ENCODE assay signal across 8 mouse cellular contexts in genomic region chr5:9000006-9000405, GRCm38 (mm10). TPM values are rescaled to one million over a fixed set of nuclear protein-coding genes. Genes with fewer than 3 reads are reported as not detected.
A peak's percentile ranks its signal among the peaks of the same experiment; 100 is the strongest.
DNase-seq lines count a peak whose midpoint lies in the region; ATAC-seq and TF ChIP-seq lines count a peak whose summit lies in the region.
"Not testable (repeated sequence)": the region's sequence is repeated elsewhere in the genome, so short reads cannot be mapped to it uniquely, and the experiment has no call there.

No protein-coding gene starts in this region.

- not testable (repeated sequence) for ATAC-seq in intestine, postnatal 0 days; kidney, embryonic 15.5 days (replicated peaks; ENCODE audit: low FRiP score); kidney, postnatal 0 days (replicated peaks; ENCODE audit: low FRiP score, low read depth); liver, embryonic 15.5 days (ENCODE audit: insufficient read depth); liver, postnatal 0 days

- H3K9me3 ChIP-seq in intestine, postnatal 0 days (ENCODE audit: control insufficient read depth); kidney, embryonic 15.5 days (replicated peaks); kidney, postnatal 0 days (replicated peaks; ENCODE audit: low read length); liver, embryonic 15.5 days (replicated peaks); liver, postnatal 0 days (ENCODE audit: low read length): not testable (repeated sequence)

- 27% methylated on average over 7 of the region's 7 CpGs for WGBS in intestine, postnatal 0 days
- WGBS in kidney, adult 2 months = 33% methylated on average over 7 of the region's 7 CpGs
- WGBS in kidney, embryonic 15.5 days = 42% methylated on average over 7 of the region's 7 CpGs
- WGBS in kidney, postnatal 0 days = 39% methylated on average over 7 of the region's 7 CpGs
- 19% methylated on average over 7 of the region's 7 CpGs for WGBS in liver, adult 2 months
- WGBS in liver, embryonic 15.5 days (ENCODE audit: insufficient replicate concordance) = 57% methylated on average over 7 of the region's 7 CpGs
- WGBS in liver, postnatal 0 days (ENCODE audit: insufficient replicate concordance) = 59% methylated on average over 7 of the region's 7 CpGs

- H3K4me3 ChIP-seq in intestine, postnatal 0 days (ENCODE audit: low read depth, low read length); kidney, adult 2 months (ENCODE audit: insufficient read depth, low read depth, low read length); kidney, embryonic 15.5 days (replicated peaks); kidney, postnatal 0 days (replicated peaks; ENCODE audit: low read depth, low read length); liver, adult 2 months (ENCODE audit: insufficient read depth, low read depth, low read length); liver, embryonic 15.5 days (replicated peaks); liver, postnatal 0 days (ENCODE audit: low read depth, low read length): not testable (repeated sequence)

- not testable (repeated sequence) for TF ChIP-seq POLR2A in kidney, adult 2 months (IDR thresholded peaks at IDR 0.05; ENCODE audit: low read depth, low read length); liver, adult 2 months (IDR thresholded peaks at IDR 0.05; ENCODE audit: extremely low read depth, insufficient read depth, low read length)

- H3K27me3 ChIP-seq in intestine, postnatal 0 days (replicated peaks; ENCODE audit: control insufficient read depth, insufficient read depth, low read length); kidney, adult 2 months (replicated peaks; ENCODE audit: control insufficient read depth, insufficient read depth, low read length); kidney, embryonic 15.5 days; kidney, postnatal 0 days (ENCODE audit: insufficient read depth, low read length); liver, adult 2 months (ENCODE audit: control insufficient read depth, insufficient read depth, low read length); liver, embryonic 15.5 days; liver, postnatal 0 days (ENCODE audit: insufficient read depth, low read length): not testable (repeated sequence)

- not testable (repeated sequence) for H3K9ac ChIP-seq in intestine, postnatal 0 days (ENCODE audit: low read depth, low read length); kidney, embryonic 15.5 days; kidney, postnatal 0 days (ENCODE audit: low read depth, low read length); liver, embryonic 15.5 days; liver, postnatal 0 days (replicated peaks)
- H3K9ac ChIP-seq in liver, adult 2 months (ENCODE audit: low read depth, low read length) = peak overlapping the region; percentile 38

- TF ChIP-seq CTCF in intestine, postnatal 0 days (IDR thresholded peaks at IDR 0.05; ENCODE audit: low read depth); kidney, adult 2 months (conservative IDR thresholded peaks at IDR 0.05; ENCODE audit: insufficient read depth, insufficient read length, low read depth, low read length); kidney, postnatal 0 days (IDR thresholded peaks at IDR 0.05; ENCODE audit: low read depth); liver, adult 2 months (IDR thresholded peaks at IDR 0.05; ENCODE audit: low read depth, low read length); liver, postnatal 0 days (IDR thresholded peaks at IDR 0.05; ENCODE audit: low read depth): not testable (repeated sequence)

- not testable (repeated sequence) for H3K36me3 ChIP-seq in intestine, postnatal 0 days (ENCODE audit: control insufficient read depth, insufficient read depth); kidney, adult 2 months (ENCODE audit: control insufficient read depth, insufficient read depth, low read length); kidney, embryonic 15.5 days; kidney, postnatal 0 days (ENCODE audit: insufficient read depth, low read length); liver, adult 2 months (ENCODE audit: control insufficient read depth, insufficient read depth, low read length); liver, embryonic 15.5 days (replicated peaks); liver, postnatal 0 days (replicated peaks; ENCODE audit: insufficient read depth, low read length)

- TF ChIP-seq EP300 in liver, postnatal 0 days (IDR thresholded peaks at IDR 0.05; ENCODE audit: low read depth) = not testable (repeated sequence)

- peak overlapping the region; percentile 42 for H3K27ac ChIP-seq in intestine, postnatal 0 days (ENCODE audit: low read depth, low read length)
- H3K27ac ChIP-seq in kidney, adult 2 months (ENCODE audit: insufficient read depth, low read depth, low read length) = peak overlapping the region; percentile 85
- H3K27ac ChIP-seq in kidney, embryonic 15.5 days = 0 out of 2 replicates have a peak overlapping the region, but pooled peaks have one; percentile 37
- H3K27ac ChIP-seq in kidney, postnatal 0 days = 0 out of 2 replicates have a peak overlapping the region, but pooled peaks have one; percentile 16
- H3K27ac ChIP-seq in liver, adult 2 months (replicated peaks; ENCODE audit: insufficient read depth, low read depth, low read length) = peak overlapping the region; percentile 89
- H3K27ac ChIP-seq in liver, embryonic 15.5 days (replicated peaks) = peak overlapping the region; percentile 68
- H3K27ac ChIP-seq in liver, postnatal 0 days (ENCODE audit: low read depth) = peak overlapping the region; percentile 81

- H3K4me2 ChIP-seq in intestine, postnatal 0 days (replicated peaks; ENCODE audit: low read depth) = peak overlapping the region; percentile 27; the same call in 1 of the 2 replicates
- H3K4me2 ChIP-seq in kidney, embryonic 15.5 days; kidney, postnatal 0 days (ENCODE audit: low read length); liver, embryonic 15.5 days; liver, postnatal 0 days (ENCODE audit: low read depth, low read length): not testable (repeated sequence)

- peaks cover 14% of the 10 kb centered on the region; the same call in 1 of the 2 replicates for H3K79me2 ChIP-seq in liver, adult 2 months (ENCODE audit: control insufficient read depth, insufficient read depth, low read length)

- not testable (repeated sequence) for H3K4me1 ChIP-seq in intestine, postnatal 0 days (replicated peaks; ENCODE audit: control insufficient read depth, insufficient read depth, low read length); kidney, adult 2 months (ENCODE audit: control insufficient read depth, insufficient read depth, low read length); kidney, postnatal 0 days (replicated peaks; ENCODE audit: insufficient read depth, low read length)
- H3K4me1 ChIP-seq in kidney, embryonic 15.5 days = peaks cover 13% of the 10 kb centered on the region
- peaks cover 14% of the 10 kb centered on the region; the same call in 1 of the 2 replicates for H3K4me1 ChIP-seq in liver, adult 2 months (ENCODE audit: control insufficient read depth, insufficient read depth, low read length)
- H3K4me1 ChIP-seq in liver, embryonic 15.5 days (replicated peaks) = peaks cover 24% of the 10 kb centered on the region
- H3K4me1 ChIP-seq in liver, postnatal 0 days (ENCODE audit: insufficient read depth) = peaks cover 11% of the 10 kb centered on the region

- peak; percentile 59 for DNase-seq in kidney, adult 2 months
- DNase-seq in kidney, postnatal 0 days (ENCODE audit: low spot score); liver, postnatal 0 days: not testable (repeated sequence)
- DNase-seq in liver, adult 2 months (ENCODE audit: extremely low read depth, low read depth, low spot score) = peak; percentile 81
- peak; percentile 43 for DNase-seq in yolk sac, embryonic 10.5 days (ENCODE audit: low spot score)

RNA-seq across cellular contexts. Expression of gene Crot, which starts 2.9 kb away (rescaled TPM):
- polyA plus RNA-seq in intestine, postnatal 0 days (2015; fragmentation: Nextera tagmentation; extraction: Ambion mirVana) = 133 and 135 TPM in 2 replicates
- 39.7 and 43.5 TPM in 2 replicates for polyA plus RNA-seq in kidney, adult 2 months (2012; rRNA removed)
- polyA plus RNA-seq in kidney, embryonic 15.5 days (2015; fragmentation: Nextera tagmentation; extraction: Ambion mirVana) = 47.9 and 48.5 TPM in 2 replicates
- 70.0 and 72.9 TPM in 2 replicates for polyA plus RNA-seq in kidney, postnatal 0 days (2015; fragmentation: Nextera tagmentation; extraction: Ambion mirVana)
- total RNA-seq in liver, adult 2 months (2014; rRNA removed) = 480 and 523 TPM in 2 replicates
- polyA plus RNA-seq in liver, adult 2 months (2012; rRNA removed) = 152 and 154 TPM in 2 replicates
- polyA plus RNA-seq in liver, embryonic 15.5 days (2015; fragmentation: Nextera tagmentation; extraction: Ambion mirVana) = 58.1 and 58.3 TPM in 2 replicates
- polyA plus RNA-seq in liver, postnatal 0 days (2015; fragmentation: Nextera tagmentation; extraction: Ambion mirVana) = 255 and 267 TPM in 2 replicates

Comparison
In these comparisons a context has a peak if more than half of its experiments do, and no peak if none do; other contexts are left out.
1. H3K27ac ChIP-seq: peak in every context shown above with its lines; median percentile 89 in liver, adult 2 months; 85 in kidney, adult 2 months; 81 in liver, postnatal 0 days; 68 in liver, embryonic 15.5 days; 42 in intestine, postnatal 0 days; 37 in kidney, embryonic 15.5 days; 16 in kidney, postnatal 0 days.